Mouse (Mus musculus) limb, embryonic 13.5 days (tissue): ENCODE data around the gene Nrxn2. TPM values are rescaled to one million over a fixed set of nuclear protein-coding genes. Genes with fewer than 3 reads are reported as not detected.
A peak's percentile ranks its signal among the peaks of the same experiment; 100 is the strongest.

Experiments used
- ATAC-seq: fragments of 200-750 bp; cut with Nextera tagmentation; 2 replicates; pipeline ENCODE4 v1.8.0; 2017; ENCODE audit warnings: low read depth, moderate number of reproducible peaks, moderate TSS enrichment; ENCODE audit not compliant: low FRiP score
- H3K27ac ChIP-seq: fragments of 300-500 bp; sonication (generic); 2 replicates; pipeline ENCODE4 v1.5.1; 2015; ENCODE audit warnings: inconsistent platforms, mild to moderate bottlenecking, moderate library complexity
- H3K27me3 ChIP-seq: fragments of 300-500 bp; sonication (generic); 2 replicates; pipeline ENCODE4 v1.6.1; 2015; ENCODE audit warnings: mild to moderate bottlenecking, inconsistent platforms
- H3K36me3 ChIP-seq: fragments of 300-500 bp; sonication (generic); 2 replicates; pipeline ENCODE4 v1.6.1; 2015; ENCODE audit warnings: inconsistent platforms, mild to moderate bottlenecking, moderate library complexity
- H3K4me1 ChIP-seq: fragments of 300-500 bp; sonication (generic); 2 replicates; pipeline ENCODE4 v1.6.1; 2015; ENCODE audit warnings: inconsistent platforms
- H3K4me2 ChIP-seq: fragments of 300-500 bp; sonication (generic); replicated peaks from 2 replicates; pipeline ENCODE4 v1.6.1; 2015; ENCODE audit warnings: inconsistent platforms, mild to moderate bottlenecking, moderate library complexity
- H3K4me3 ChIP-seq: fragments of 300-500 bp; sonication (generic); 2 replicates; pipeline ENCODE4 v1.5.1; 2015; ENCODE audit warnings: moderate library complexity, mild to moderate bottlenecking, inconsistent platforms
- H3K9ac ChIP-seq: fragments of 300-500 bp; sonication (generic); 2 replicates; pipeline ENCODE4 v1.6.1; 2015; ENCODE audit warnings: mild to moderate bottlenecking, inconsistent platforms
- H3K9me3 ChIP-seq: fragments of 300-500 bp; sonication (generic); 2 replicates; pipeline ENCODE4 v1.6.1; 2016; ENCODE audit warnings: inconsistent platforms
- WGBS: fragments of 180-500 bp; shearing (Covaris S2); methylation state at CpG from one replicate; pipeline ENCODE4 v1.1.7; 2015; 5-methylcytosine and 5-hydroxymethylcytosine counted together
- polyA plus RNA-seq: library from polyadenylated mRNA; unstranded; fragments of >200 nt; fragmentation: Nextera tagmentation; extraction: Ambion mirVana; gene quantifications from 2 replicates; pipeline ENCODE4 v1.2.1, GENCODE M21; 2015

Nrxn2 gene
- polyA plus RNA-seq, 1 experiment from 2014 or later, result 1.6 TPM

DNA sequence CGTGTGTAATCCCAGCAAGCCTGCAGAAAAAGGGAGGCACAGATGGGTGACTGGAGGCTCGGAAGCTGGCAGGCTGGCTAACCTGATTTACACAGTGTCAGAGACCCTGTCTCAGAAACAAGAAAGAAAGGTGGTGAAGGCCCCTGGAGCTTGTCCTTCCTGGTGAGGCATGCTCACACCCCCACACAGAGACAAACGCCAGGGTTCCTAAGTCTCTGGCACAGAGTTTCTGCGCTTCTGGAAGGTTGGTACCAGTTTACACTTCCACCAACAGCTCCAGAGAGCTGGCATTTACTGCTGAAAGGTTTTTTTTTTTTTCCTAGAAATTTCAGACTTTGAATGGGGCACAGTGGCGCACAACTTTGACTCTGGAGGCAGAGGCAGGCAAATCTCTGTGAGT lies 22.3 kb upstream of the Nrxn2 start:
- ATAC-seq, result no peak
- Histone ChIP-seq H3K36me3 (no peaks in the 10 kb centered on the region), H3K9ac (no peak overlapping the region), H3K4me1 (peaks cover 29% of the 10 kb centered on the region), H3K9me3 (no peaks in the 10 kb centered on the region; the same call in 1 of the 2 replicates), H3K4me2 (no peak overlapping the region), H3K4me3 (no peak overlapping the region), H3K27ac (no peak overlapping the region), H3K27me3 (peaks cover 44% of the 10 kb centered on the region)
- 85% methylated on average over 5 of the region's 5 CpGs for WGBS

DNA sequence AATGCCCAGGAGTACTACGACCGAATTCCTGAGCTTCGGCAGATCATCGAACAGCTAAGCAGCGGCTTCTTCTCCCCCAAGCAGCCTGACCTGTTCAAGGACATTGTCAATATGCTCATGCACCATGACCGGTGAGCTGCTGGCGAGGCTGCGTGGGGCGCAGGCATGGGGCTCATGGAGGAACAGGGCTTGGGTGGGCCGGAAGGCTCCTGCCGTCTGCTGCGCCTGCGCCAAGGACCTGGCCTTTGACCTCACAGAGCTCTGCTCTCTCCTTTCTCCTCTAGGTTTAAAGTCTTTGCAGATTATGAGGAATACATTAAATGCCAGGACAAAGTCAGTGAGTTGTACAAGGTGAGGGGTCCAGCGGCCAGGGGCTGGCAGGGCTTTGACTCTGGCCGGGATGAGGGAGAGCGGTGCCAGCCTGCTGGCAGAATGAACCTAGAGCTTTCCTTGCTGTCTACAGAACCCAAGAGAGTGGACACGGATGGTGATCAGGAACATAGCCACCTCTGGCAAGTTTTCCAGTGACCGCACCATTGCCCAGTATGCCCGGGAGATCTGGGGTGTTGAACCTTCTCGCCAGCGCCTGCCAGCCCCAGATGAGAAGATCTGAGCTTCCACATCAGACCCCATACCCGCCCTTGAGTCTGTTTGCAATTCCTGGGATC lies 20.8 kb upstream of the Nrxn2 start:
- no peak overlapping the region for H3K9ac ChIP-seq
- H3K4me1 ChIP-seq, result peaks cover 38% of the 10 kb centered on the region
- no peaks in the 10 kb centered on the region for H3K36me3 ChIP-seq
- H3K9me3 ChIP-seq, result no peaks in the 10 kb centered on the region; the same call in 1 of the 2 replicates
- H3K27me3 ChIP-seq, result peaks cover 59% of the 10 kb centered on the region
- H3K4me3 ChIP-seq, result no peak overlapping the region
- peak overlapping the region; percentile 94; the same call in 1 of the 2 replicates for H3K4me2 ChIP-seq
- no peak overlapping the region for H3K27ac ChIP-seq
- 82% methylated on average over 22 of the region's 22 CpGs for WGBS
- ATAC-seq, result no peak

- Histone ChIP-seq H3K4me1 (peaks cover 38% of the 10 kb centered on the region), H3K27me3 (peaks cover 68% of the 10 kb centered on the region), H3K4me2 (peak overlapping the region; percentile 94), H3K36me3 (no peaks in the 10 kb centered on the region), H3K9ac (peak overlapping the region; percentile 70), H3K9me3 (no peaks in the 10 kb centered on the region), H3K27ac (no peak overlapping the region), H3K4me3 (peak overlapping the region; percentile 64)
- peak; percentile 58 for ATAC-seq
- WGBS, result 2% methylated on average over 39 of the region's 39 CpGs
Measured at GRCm38 (mm10) chr19:6398447-6399284, 19.9 kb upstream of the Nrxn2 start.

DNA sequence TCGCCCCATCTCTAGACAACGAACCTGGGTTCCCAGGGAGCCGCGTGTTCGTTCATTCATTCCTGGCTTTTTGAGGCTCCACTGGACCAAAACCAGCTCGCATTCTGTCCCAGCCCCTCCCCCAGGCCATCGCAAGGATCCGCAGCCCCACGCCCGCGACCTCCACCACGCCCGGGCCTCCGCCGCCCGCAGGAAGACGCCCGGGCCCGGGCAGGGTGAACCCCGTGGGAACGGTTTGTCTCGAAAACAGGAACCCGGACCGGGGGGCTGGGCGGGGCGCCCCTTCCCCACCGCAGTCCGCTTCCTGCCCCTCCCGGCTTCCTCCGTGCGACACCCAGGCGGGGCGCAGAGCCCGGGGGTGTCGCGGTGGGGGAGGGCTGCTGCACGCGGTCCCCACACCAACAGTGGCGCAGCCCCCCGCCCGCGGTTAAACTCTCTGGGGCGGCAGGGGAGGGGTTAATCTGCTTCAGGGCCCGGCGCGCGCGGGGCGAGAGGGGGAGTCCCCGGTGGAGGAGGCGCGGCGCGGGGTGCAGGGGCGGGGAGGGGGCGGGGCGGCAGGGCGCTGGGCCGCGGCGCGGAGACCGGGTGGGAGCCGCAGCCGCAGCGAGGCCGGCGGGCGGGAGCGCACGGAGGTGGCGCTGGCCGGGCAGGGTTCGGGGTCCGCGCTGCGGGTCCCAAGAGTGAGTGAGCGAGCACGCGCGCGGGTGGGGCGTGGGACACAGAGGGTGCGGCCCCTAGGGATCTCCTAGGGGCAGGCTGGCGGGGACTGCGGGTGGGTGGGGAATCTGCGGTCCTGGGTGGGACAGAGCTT lies 19.0 kb upstream of the Nrxn2 start, which contains the start of gene Rasgrp2:
Gene Rasgrp2 (plus strand): TSS at position 56 of the 811 bp plus-strand sequence.
- 0 out of 2 replicates have a peak, but pooled peaks have one; percentile 38 for ATAC-seq
- Histone ChIP-seq H3K9ac (peak within 1 kb of the TSS; percentile 70), H3K4me1 (peaks cover 38% of the 10 kb centered on the region), H3K4me2 (peak within 1 kb of the TSS; percentile 94), H3K9me3 (no peaks in the 10 kb centered on the region), H3K4me3 (peak within 1 kb of the TSS; percentile 64), H3K36me3 (no peaks in the 10 kb centered on the region), H3K27me3 (peaks cover 77% of the 10 kb centered on the region), H3K27ac (no peak within 1 kb of the TSS)
- under 1% methylated on average over 82 of the region's 87 CpGs for WGBS

GRCm38 (mm10) chr19:6400096-6401086 lies 18.1 kb upstream of the Nrxn2 start:
- H3K4me3 ChIP-seq, result peak overlapping the region; percentile 64
- no peaks in the 10 kb centered on the region for H3K9me3 ChIP-seq
- H3K9ac ChIP-seq, result peak overlapping the region; percentile 70
- peaks cover 38% of the 10 kb centered on the region for H3K4me1 ChIP-seq
- no peaks in the 10 kb centered on the region for H3K36me3 ChIP-seq
- ATAC-seq, result no peak
- 2% methylated on average over 29 of the region's 29 CpGs for WGBS
- H3K4me2 ChIP-seq, result peak overlapping the region; percentile 94
- no peak overlapping the region for H3K27ac ChIP-seq
- H3K27me3 ChIP-seq, result peaks cover 80% of the 10 kb centered on the region

- H3K4me1 ChIP-seq, result peaks cover 38% of the 10 kb centered on the region
- H3K4me3 ChIP-seq, result peak overlapping the region; percentile 64
- no peaks in the 10 kb centered on the region for H3K9me3 ChIP-seq
- no peaks in the 10 kb centered on the region for H3K36me3 ChIP-seq
- peak overlapping the region; percentile 48; the same call in 1 of the 2 replicates for H3K9ac ChIP-seq
- H3K4me2 ChIP-seq, result peak overlapping the region; percentile 94
- peaks cover 80% of the 10 kb centered on the region for H3K27me3 ChIP-seq
- ATAC-seq, result no peak
- under 1% methylated on average over 32 of the region's 32 CpGs for WGBS
- no peak overlapping the region for H3K27ac ChIP-seq
Measured at GRCm38 (mm10) chr19:6401131-6401815, 17.3 kb upstream of the Nrxn2 start.

- no peak overlapping the region for H3K27ac ChIP-seq
- 8% methylated on average over 9 of the region's 9 CpGs for WGBS
- peak overlapping the region; percentile 94 for H3K4me2 ChIP-seq
- no peaks in the 10 kb centered on the region for H3K9me3 ChIP-seq
- peaks cover 80% of the 10 kb centered on the region for H3K27me3 ChIP-seq
- no peaks in the 10 kb centered on the region for H3K36me3 ChIP-seq
- ATAC-seq, result no peak
- H3K9ac ChIP-seq, result no peak overlapping the region; the same call in 1 of the 2 replicates
- H3K4me3 ChIP-seq, result peak overlapping the region; percentile 64
- H3K4me1 ChIP-seq, result peaks cover 38% of the 10 kb centered on the region
Measured at GRCm38 (mm10) chr19:6401951-6402350, 16.6 kb upstream of the Nrxn2 start.

GRCm38 (mm10) chr19:6403869-6404268 lies 14.7 kb upstream of the Nrxn2 start:
- Histone ChIP-seq H3K36me3 (no peaks in the 10 kb centered on the region), H3K4me3 (no peak overlapping the region), H3K4me1 (peaks cover 31% of the 10 kb centered on the region), H3K27ac (no peak overlapping the region), H3K9me3 (no peaks in the 10 kb centered on the region), H3K27me3 (peaks cover 70% of the 10 kb centered on the region), H3K4me2 (no peak overlapping the region), H3K9ac (no peak overlapping the region)
- WGBS, result 86% methylated on average over 10 of the region's 10 CpGs
- no peak for ATAC-seq

DNA sequence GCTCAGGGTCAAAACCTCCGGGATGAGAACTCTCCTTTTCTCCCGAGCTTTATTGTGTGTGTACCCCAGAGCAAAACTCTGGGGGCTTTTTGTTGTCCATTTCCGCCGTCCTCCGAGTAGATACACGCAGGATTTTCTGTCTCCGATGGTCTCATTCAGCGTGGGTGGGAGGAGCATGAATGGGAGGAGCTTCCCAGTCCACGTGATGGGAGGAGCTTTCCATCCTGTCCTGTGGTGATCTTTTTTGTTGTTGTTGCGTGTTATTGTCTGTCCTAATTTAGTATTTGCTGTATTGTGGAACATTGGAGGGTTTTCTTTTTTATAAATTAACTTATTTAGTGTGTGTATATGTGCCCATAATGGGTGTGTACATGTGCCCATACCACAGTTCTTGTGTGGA lies 13.1 kb upstream of the Nrxn2 start:
- peaks cover 16% of the 10 kb centered on the region for H3K4me1 ChIP-seq
- H3K4me2 ChIP-seq, result no peak overlapping the region
- no peaks in the 10 kb centered on the region for H3K36me3 ChIP-seq
- peaks cover 55% of the 10 kb centered on the region for H3K27me3 ChIP-seq
- H3K9me3 ChIP-seq, result no peaks in the 10 kb centered on the region
- no peak overlapping the region for H3K9ac ChIP-seq
- WGBS, result 71% methylated on average over 10 of the region's 10 CpGs
- no peak for ATAC-seq
- H3K4me3 ChIP-seq, result no peak overlapping the region
- no peak overlapping the region for H3K27ac ChIP-seq

GRCm38 (mm10) chr19:6407109-6407508 lies 11.4 kb upstream of the Nrxn2 start:
- Histone ChIP-seq H3K4me2 (no peak overlapping the region), H3K4me1 (no peaks in the 10 kb centered on the region; the same call in 1 of the 2 replicates), H3K36me3 (no peaks in the 10 kb centered on the region), H3K9me3 (no peaks in the 10 kb centered on the region), H3K4me3 (no peak overlapping the region), H3K9ac (no peak overlapping the region), H3K27me3 (peaks cover 38% of the 10 kb centered on the region), H3K27ac (no peak overlapping the region)
- ATAC-seq, result no peak
- 77% methylated on average over 8 of the region's 8 CpGs for WGBS
